Mouse (Mus musculus) kidney, postnatal 14 days (tissue): ENCODE measurements around the gene Foxb1.
A peak's percentile ranks its signal among the peaks of the same experiment; 100 is the strongest.

Experiments
- DNase-seq: peaks from one replicate; pipeline ENCODE4 v3.0.0; 2022; ENCODE audit warnings: mixed read lengths

The Foxb1 gene

DNA sequence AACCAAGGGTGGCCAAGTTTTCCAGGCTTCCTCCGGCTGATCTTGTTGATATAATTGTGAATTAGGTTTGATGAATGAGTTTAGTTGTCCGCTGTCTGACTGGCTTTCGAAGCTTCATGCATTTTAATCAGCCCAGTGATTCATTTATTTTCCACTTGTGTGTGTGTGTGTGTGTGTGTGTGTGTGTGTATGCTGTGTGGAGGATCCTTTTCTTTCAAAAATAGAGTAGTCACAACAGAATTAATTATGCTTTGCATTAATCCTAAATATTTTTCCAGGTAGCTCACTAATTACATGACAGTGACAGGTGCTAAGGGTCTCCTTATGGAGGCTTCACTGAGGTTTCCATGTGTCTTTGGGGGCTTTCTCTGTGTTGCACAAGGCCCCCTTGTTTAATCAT, 4.3 kb downstream of the Foxb1 start:
- no peak for DNase-seq

- DNase-seq, result no peak
Measured at GRCm38 (mm10) chr9:69756041-69756440, 4.7 kb downstream of the Foxb1 start.

DNA sequence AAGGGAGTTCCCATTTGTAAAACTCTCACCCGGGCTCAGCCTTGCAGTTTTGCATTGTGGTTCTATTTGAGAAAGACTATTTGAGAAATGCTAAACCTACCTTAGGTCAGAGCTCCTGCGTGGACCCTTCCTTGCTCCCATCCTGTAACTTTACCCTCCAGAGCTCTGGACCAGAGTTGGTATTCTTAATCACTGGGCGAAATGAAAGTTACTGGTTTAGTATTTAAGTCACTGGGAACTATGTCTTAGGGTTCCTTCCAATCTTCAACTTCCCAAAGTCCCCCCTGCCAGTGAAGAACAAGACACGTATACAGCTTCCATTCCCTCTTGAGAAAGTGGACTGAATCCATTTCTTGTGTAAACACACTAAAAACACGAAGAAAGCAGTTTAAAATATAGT, 5.6 kb downstream of the Foxb1 start:
- no peak for DNase-seq

GRCm38 (mm10) chr9:69754712-69755111, 6.0 kb downstream of the Foxb1 start:
- DNase-seq, result no peak

- DNase-seq, result no peak
Measured at GRCm38 (mm10) chr9:69754291-69754690, 6.4 kb downstream of the Foxb1 start.

DNA sequence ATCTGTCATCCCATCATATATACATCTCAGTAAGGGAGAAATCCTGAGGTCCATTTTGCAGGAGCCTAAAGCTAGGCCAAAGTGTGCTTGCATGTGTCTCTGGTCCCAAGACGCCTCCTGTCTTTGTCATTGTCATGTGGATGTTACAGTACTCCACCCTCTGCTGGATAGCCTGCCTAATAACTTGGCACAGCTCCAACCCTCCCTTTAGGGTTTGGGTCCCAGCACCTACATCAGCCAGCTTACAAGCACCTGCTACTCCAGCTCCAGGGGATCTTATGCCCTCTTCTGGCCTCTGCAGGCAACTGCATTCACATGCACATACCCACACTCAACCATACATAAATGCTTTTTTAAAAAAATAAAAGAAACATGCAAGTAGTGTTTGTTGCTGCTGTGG, 12.8 kb downstream of the Foxb1 start:
- no peak for DNase-seq

DNA sequence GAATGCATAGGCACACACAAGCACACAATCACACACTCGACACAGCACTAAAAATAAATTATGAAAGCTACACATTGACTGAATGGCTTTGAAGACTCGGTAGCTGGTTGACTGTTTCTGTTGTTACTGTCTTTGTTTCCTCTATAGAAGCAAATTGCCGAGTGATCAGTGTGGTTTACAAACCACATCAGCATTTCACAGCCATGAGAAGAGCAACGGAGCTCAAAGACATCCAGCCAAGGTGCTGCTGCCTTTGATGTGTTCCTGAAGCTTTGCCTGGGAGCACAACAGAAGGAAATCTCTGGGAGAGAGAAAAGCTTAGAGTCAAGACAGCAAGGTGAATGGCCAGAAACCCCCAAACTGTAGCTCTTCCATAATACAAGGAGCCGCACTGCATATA, 32.0 kb downstream of the Foxb1 start:
- DNase-seq, result no peak

DNA sequence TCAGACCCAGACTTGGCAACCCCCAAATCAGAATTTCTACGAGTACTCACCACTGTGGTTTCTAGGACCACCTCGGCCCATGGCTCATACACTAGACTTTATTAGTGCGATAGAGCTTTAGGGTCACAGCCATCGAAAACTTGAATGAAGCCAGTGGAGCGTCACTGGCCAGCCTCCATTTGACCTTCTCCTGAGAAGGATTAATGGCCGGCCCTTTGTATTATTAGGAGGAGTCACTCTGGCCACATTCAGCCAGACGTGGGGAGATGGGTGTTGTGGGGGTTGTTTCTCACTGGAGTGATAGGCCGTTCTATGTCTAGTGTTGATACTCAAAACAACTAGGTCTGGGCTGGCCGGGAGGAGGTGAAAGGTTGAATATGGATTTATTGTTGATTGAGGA, 42.3 kb downstream of the Foxb1 start:
- DNase-seq, result no peak

GRCm38 (mm10) chr9:69716364-69716763, 44.4 kb downstream of the Foxb1 start:
- no peak for DNase-seq

DNA sequence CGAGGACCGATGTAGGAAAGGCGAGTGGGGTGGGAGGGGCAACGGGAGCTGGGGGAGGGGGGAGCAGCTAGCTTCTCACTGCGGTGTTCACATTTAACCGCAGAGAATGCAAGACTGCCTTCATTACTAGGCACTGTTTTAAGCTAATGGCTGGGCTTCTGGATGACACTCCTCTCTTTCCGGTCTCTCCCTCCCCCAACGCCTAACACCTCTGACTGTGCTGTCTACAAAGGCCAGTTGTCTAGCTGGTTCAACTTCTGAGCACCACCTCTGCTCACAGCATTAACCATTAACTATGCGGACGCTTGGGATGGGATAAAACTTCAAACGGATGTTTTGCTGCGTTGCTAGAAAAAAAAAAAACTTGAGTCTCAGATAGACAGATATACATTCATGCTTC, 45.3 kb downstream of the Foxb1 start:
- peak; percentile 12 for DNase-seq

- DNase-seq, result no peak
Measured at GRCm38 (mm10) chr9:69714346-69714745, 46.4 kb downstream of the Foxb1 start.

DNA sequence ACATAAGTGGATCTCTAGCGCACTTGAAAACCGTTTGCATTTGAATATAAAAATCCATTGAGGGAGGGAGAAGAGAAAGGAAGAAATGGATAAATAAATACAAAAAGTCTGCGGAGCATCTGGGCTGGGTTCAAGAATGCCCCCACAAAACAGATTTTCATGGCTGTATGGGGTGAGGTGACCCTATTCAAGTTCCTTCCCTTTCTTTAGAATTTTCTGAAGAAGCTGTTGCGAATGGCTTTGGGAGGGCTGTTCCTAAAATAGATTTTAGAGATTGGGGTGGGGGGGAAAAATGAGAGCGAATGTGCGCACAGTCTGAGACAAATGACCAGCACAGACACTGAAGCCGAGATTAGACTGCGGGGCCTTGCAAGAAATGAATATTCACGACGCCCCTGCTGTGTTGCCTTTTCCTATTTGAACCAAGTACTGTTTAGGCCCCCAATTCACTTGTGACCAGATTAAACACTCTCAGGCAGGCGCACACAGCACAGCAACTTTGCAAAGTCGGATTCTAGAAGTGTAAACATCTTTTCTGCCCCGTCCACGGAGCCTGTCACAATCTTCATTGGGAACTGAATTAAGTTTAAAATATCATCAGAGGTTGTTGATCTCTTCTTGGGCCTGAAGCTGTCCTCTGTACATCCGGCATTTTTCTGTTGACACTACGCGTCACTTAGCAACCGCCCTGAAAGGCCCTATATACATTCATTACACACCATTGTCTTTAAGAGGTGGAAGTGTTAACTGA, 47.0 kb downstream of the Foxb1 start:
- DNase-seq, result no peak

DNA sequence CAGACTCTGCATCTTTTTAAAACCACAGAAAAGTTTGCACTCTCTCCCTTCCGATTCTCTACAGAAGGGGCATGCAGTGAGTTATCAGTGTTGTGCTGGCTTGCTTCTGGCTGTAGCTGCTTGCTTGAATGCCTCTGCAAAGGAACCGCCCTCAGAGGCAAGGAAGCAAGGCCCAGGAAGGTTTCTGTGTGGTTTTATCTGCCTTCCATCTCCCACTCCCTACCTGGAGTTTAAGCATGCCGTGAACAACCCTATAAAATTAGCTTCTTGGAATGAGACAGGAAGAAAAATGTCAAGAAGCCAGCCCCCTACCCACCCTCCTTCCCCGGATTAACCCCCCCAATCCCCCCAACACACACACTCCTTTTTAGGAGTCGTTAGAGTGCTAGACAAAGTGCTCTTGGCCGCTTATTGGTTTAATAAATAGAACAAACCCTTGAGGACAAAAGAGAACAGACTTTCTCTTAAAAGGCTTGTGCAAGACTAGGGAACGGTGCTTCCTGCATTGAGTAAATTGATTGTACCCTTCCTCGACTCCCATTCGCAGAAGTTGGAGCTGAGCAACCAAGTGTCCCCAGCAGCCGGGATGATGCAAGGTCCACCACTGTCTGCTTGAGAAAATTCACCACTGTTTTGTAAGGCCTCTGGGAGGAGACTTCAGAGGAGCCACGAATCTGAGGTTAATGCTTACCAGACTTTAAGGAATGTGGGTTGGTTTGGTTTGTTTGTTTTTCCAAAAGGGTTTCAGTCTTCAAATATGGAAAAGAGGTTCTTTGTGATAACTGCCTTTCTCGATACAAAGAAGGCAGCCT, 47.8 kb downstream of the Foxb1 start:
- DNase-seq, result no peak
